Mouse (Mus musculus): ENCODE measurements at regions not wholly inside any gene's neighbourhood (a gene's known extent, or its start where the extent isn't known, plus 50 kb on each side); places are given as distances from the start of the nearest gene placed in this dataset.

DNA sequence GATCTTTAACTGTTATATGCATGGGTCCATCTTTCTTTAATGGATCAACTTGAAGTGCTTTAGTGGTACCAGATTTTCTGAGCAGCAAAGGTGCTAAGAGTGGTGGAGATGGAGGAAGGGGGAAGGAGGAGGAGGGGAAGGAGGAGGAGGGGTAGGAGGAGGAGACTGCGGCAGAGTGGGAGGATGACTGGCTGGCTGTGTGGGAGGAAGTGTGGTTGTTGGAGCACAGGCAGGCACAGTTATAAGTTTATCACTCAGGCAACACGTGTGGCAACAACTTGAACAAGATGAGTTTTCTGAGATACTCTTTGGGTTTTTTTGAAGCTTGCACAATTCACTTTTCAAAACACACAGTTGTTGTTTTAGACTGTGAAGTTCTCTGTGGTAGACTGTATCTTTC lies 108.2 kb downstream of the Ccdc71l start:
- no peak for TF ChIP-seq CTCF (IDR thresholded peaks at IDR 0.05; ENCODE audit: low read depth)
- no peak for TF ChIP-seq EP300 (optimal IDR thresholded peaks at IDR 0.05)

Measured in stomach, postnatal 0 days (tissue).